Mouse (Mus musculus): ENCODE measurements around the gene Gm20388. TPM values are rescaled to one million over a fixed set of nuclear protein-coding genes. Genes with fewer than 3 reads are reported as not detected.

Gene Gm20388
- total RNA-seq, 1 experiment, result 27.0 TPM

GRCm38 (mm10) chr8:120724816-120725575 is 814.4 kb downstream of the Gm20388 start:
- in situ Hi-C loops (cut with MboI; ENCODE audit: low sequenced_read_pairs in 2 of 2, unreplicated experiment in 2 of 2), result no loop called here
- Histone ChIP-seq H3K4me3 (ENCODE audit: insufficient read depth in 1 of 2, low read depth in 1 of 2, low read length in 2 of 2, poor library complexity in 1 of 2, severe bottlenecking in 1 of 2) (no peak overlapping the region), H3K27ac (ENCODE audit: insufficient read depth, low read depth, low read length, poor library complexity, severe bottlenecking) (no peak overlapping the region), H3K4me1 (ENCODE audit: control insufficient read depth in 2 of 2, insufficient read depth in 2 of 2, low read length in 2 of 2, poor library complexity in 1 of 2) (no peaks in the 10 kb centered on the region), H3K36me3 (ENCODE audit: control insufficient read depth, insufficient read depth, low read length, poor library complexity, severe bottlenecking) (no peaks in the 10 kb centered on the region), H3K9ac (ENCODE audit: insufficient read depth, low read depth, low read length, poor library complexity, severe bottlenecking) (no peak overlapping the region), H3K9me3 (ENCODE audit: control insufficient read depth, insufficient read depth, low read depth, low read length) (no peaks in the 10 kb centered on the region)
- DNase-seq (ENCODE audit: low read depth, low spot score), result no peak
- TF ChIP-seq MAFK (IDR thresholded peaks at IDR 0.05; ENCODE audit: insufficient read depth, low read depth, low read length) (no peak), HCFC1 (IDR thresholded peaks at IDR 0.05; ENCODE audit: borderline replicate concordance, insufficient read depth, low read length) (no peak), ZNF384 (IDR thresholded peaks at IDR 0.05; ENCODE audit: low read depth, low read length) (no peak), ZC3H11A (IDR thresholded peaks at IDR 0.05; ENCODE audit: borderline replicate concordance, low read depth, low read length) (no peak), CHD2 (IDR thresholded peaks at IDR 0.05; ENCODE audit: low read depth, low read length) (no peak)

GRCm38 (mm10) chr8:120725576-120725950 is 814.9 kb downstream of the Gm20388 start:
- no peak for DNase-seq (ENCODE audit: low read depth, low spot score)
- in situ Hi-C loops (cut with MboI; ENCODE audit: low sequenced_read_pairs in 2 of 2, unreplicated experiment in 2 of 2), result no loop called here
- TF ChIP-seq ZC3H11A (IDR thresholded peaks at IDR 0.05; ENCODE audit: borderline replicate concordance, low read depth, low read length), result no peak
- no peak for TF ChIP-seq HCFC1 (IDR thresholded peaks at IDR 0.05; ENCODE audit: borderline replicate concordance, insufficient read depth, low read length)
- no peak for TF ChIP-seq ZNF384 (IDR thresholded peaks at IDR 0.05; ENCODE audit: low read depth, low read length)
- TF ChIP-seq CHD2 (IDR thresholded peaks at IDR 0.05; ENCODE audit: low read depth, low read length), result no peak
- no peak for TF ChIP-seq MAFK (IDR thresholded peaks at IDR 0.05; ENCODE audit: insufficient read depth, low read depth, low read length)
- H3K27ac ChIP-seq (ENCODE audit: insufficient read depth, low read depth, low read length, poor library complexity, severe bottlenecking), result no peak overlapping the region
- no peaks in the 10 kb centered on the region for H3K9me3 ChIP-seq (ENCODE audit: control insufficient read depth, insufficient read depth, low read depth, low read length)
- H3K36me3 ChIP-seq (ENCODE audit: control insufficient read depth, insufficient read depth, low read length, poor library complexity, severe bottlenecking), result no peaks in the 10 kb centered on the region
- no peaks in the 10 kb centered on the region for H3K4me1 ChIP-seq (ENCODE audit: control insufficient read depth in 2 of 2, insufficient read depth in 2 of 2, low read length in 2 of 2, poor library complexity in 1 of 2)
- H3K9ac ChIP-seq (ENCODE audit: insufficient read depth, low read depth, low read length, poor library complexity, severe bottlenecking), result no peak overlapping the region
- no peak overlapping the region for H3K4me3 ChIP-seq (ENCODE audit: insufficient read depth in 1 of 2, low read depth in 1 of 2, low read length in 2 of 2, poor library complexity in 1 of 2, severe bottlenecking in 1 of 2)

GRCm38 (mm10) chr8:120726051-120726450 is 815.4 kb downstream of the Gm20388 start:
- no peak for TF ChIP-seq MAFK (IDR thresholded peaks at IDR 0.05; ENCODE audit: insufficient read depth, low read depth, low read length)
- no peak for TF ChIP-seq ZNF384 (IDR thresholded peaks at IDR 0.05; ENCODE audit: low read depth, low read length)
- TF ChIP-seq ZC3H11A (IDR thresholded peaks at IDR 0.05; ENCODE audit: borderline replicate concordance, low read depth, low read length), result no peak
- TF ChIP-seq HCFC1 (IDR thresholded peaks at IDR 0.05; ENCODE audit: borderline replicate concordance, insufficient read depth, low read length), result no peak
- no peak for TF ChIP-seq CHD2 (IDR thresholded peaks at IDR 0.05; ENCODE audit: low read depth, low read length)
- in situ Hi-C loops (cut with MboI; ENCODE audit: low sequenced_read_pairs in 2 of 2, unreplicated experiment in 2 of 2), result no loop called here
- no peaks in the 10 kb centered on the region for H3K4me1 ChIP-seq (ENCODE audit: control insufficient read depth in 2 of 2, insufficient read depth in 2 of 2, low read length in 2 of 2, poor library complexity in 1 of 2)

GRCm38 (mm10) chr8:120728488-120729160 is 818.0 kb downstream of the Gm20388 start:
- no peak for TF ChIP-seq HCFC1 (IDR thresholded peaks at IDR 0.05; ENCODE audit: borderline replicate concordance, insufficient read depth, low read length)
- TF ChIP-seq CHD2 (IDR thresholded peaks at IDR 0.05; ENCODE audit: low read depth, low read length), result no peak
- no peak for TF ChIP-seq ZC3H11A (IDR thresholded peaks at IDR 0.05; ENCODE audit: borderline replicate concordance, low read depth, low read length)
- no peak for TF ChIP-seq MAFK (IDR thresholded peaks at IDR 0.05; ENCODE audit: insufficient read depth, low read depth, low read length)
- TF ChIP-seq ZNF384 (IDR thresholded peaks at IDR 0.05; ENCODE audit: low read depth, low read length), result no peak
- H3K36me3 ChIP-seq (ENCODE audit: control insufficient read depth, insufficient read depth, low read length, poor library complexity, severe bottlenecking), result no peaks in the 10 kb centered on the region
- no peak for DNase-seq (ENCODE audit: low read depth, low spot score)
- no peak overlapping the region for H3K9ac ChIP-seq (ENCODE audit: insufficient read depth, low read depth, low read length, poor library complexity, severe bottlenecking)
- no peak overlapping the region for H3K4me3 ChIP-seq (ENCODE audit: insufficient read depth in 1 of 2, low read depth in 1 of 2, low read length in 2 of 2, poor library complexity in 1 of 2, severe bottlenecking in 1 of 2)
- no peaks in the 10 kb centered on the region for H3K4me1 ChIP-seq (ENCODE audit: control insufficient read depth in 2 of 2, insufficient read depth in 2 of 2, low read length in 2 of 2, poor library complexity in 1 of 2)
- in situ Hi-C loops (cut with MboI; ENCODE audit: low sequenced_read_pairs in 2 of 2, unreplicated experiment in 2 of 2), result no loop called here
- no peaks in the 10 kb centered on the region for H3K9me3 ChIP-seq (ENCODE audit: control insufficient read depth, insufficient read depth, low read depth, low read length)
- H3K27ac ChIP-seq (ENCODE audit: insufficient read depth, low read depth, low read length, poor library complexity, severe bottlenecking), result no peak overlapping the region

More at GRCm38 (mm10) chr8:120726051-120726450, 815.4 kb downstream of the Gm20388 start:
- H3K4me3 ChIP-seq (ENCODE audit: insufficient read depth in 1 of 2, low read depth in 1 of 2, low read length in 2 of 2, poor library complexity in 1 of 2, severe bottlenecking in 1 of 2), result no peak overlapping the region
- no peak for DNase-seq (ENCODE audit: low read depth, low spot score)
- H3K9ac ChIP-seq (ENCODE audit: insufficient read depth, low read depth, low read length, poor library complexity, severe bottlenecking), result no peak overlapping the region
- no peaks in the 10 kb centered on the region for H3K36me3 ChIP-seq (ENCODE audit: control insufficient read depth, insufficient read depth, low read length, poor library complexity, severe bottlenecking)
- no peak overlapping the region for H3K27ac ChIP-seq (ENCODE audit: insufficient read depth, low read depth, low read length, poor library complexity, severe bottlenecking)
- no peaks in the 10 kb centered on the region for H3K9me3 ChIP-seq (ENCODE audit: control insufficient read depth, insufficient read depth, low read depth, low read length)
